Mouse (Mus musculus) liver, embryonic 11.5 days (tissue): Measurements from ENCODE around the gene Sh3pxd2b. TPM values are rescaled to one million over a fixed set of nuclear protein-coding genes. Genes with fewer than 3 reads are reported as not detected.

Experiments
- ATAC-seq: fragments of 200-750 bp; cut with Nextera tagmentation; replicated peaks from 2 replicates; pipeline ENCODE4 v1.8.0; 2017; ENCODE audit warnings: moderate number of reproducible peaks, mild to moderate bottlenecking, moderate TSS enrichment, moderate library complexity; ENCODE audit not compliant: low FRiP score
- DNase-seq: peaks from one replicate; pipeline ENCODE4 v3.0.0-alpha.2; 2017; ENCODE audit warnings: low spot score
- H3K27ac ChIP-seq: fragments of 300-500 bp; sonication (generic); 2 replicates; pipeline ENCODE4 v1.5.1; 2014; ENCODE audit warnings: mild to moderate bottlenecking, low read depth, low read length, control low read depth
- H3K27me3 ChIP-seq: fragments of 300-500 bp; sonication (generic); replicated peaks from 2 replicates; pipeline ENCODE4 v1.6.1; 2014; ENCODE audit warnings: low read length, mixed read lengths; ENCODE audit not compliant: control insufficient read depth, insufficient read depth
- H3K36me3 ChIP-seq: fragments of 300-500 bp; sonication (generic); 2 replicates; pipeline ENCODE4 v1.6.1; 2014; ENCODE audit warnings: mild to moderate bottlenecking, low read length, moderate library complexity, mixed read lengths; ENCODE audit not compliant: control insufficient read depth, insufficient read depth
- H3K4me1 ChIP-seq: fragments of 300-500 bp; sonication (generic); replicated peaks from 2 replicates; pipeline ENCODE4 v1.6.1; 2014; ENCODE audit warnings: low read length, mixed read lengths; ENCODE audit not compliant: control insufficient read depth, insufficient read depth
- H3K4me2 ChIP-seq: fragments of 300-500 bp; sonication (generic); 2 replicates; pipeline ENCODE4 v1.6.1; 2014; ENCODE audit warnings: mild to moderate bottlenecking, control low read depth, moderate library complexity
- H3K4me3 ChIP-seq: fragments of 300-500 bp; sonication (generic); 2 replicates; pipeline ENCODE4 v1.5.1; 2014; ENCODE audit warnings: low read depth, low read length, control low read depth
- H3K9ac ChIP-seq: fragments of 300-500 bp; sonication (generic); 2 replicates; pipeline ENCODE4 v1.6.1; 2014; ENCODE audit warnings: low read depth, low read length, control low read depth
- H3K9me3 ChIP-seq: fragments of 300-500 bp; sonication (generic); 2 replicates; pipeline ENCODE4 v1.6.1; 2016; ENCODE audit warnings: low read length, inconsistent platforms, mixed read lengths; ENCODE audit not compliant: control insufficient read depth
- WGBS: fragments of 180-500 bp; shearing (Covaris S2); extraction: QIAGEN DNeasy Blood & Tissue Kit; methylation state at CpG from one replicate; pipeline ENCODE4 v1.1.7; 2014; 5-methylcytosine and 5-hydroxymethylcytosine counted together
- polyA plus RNA-seq: library from polyadenylated mRNA; unstranded; fragments of >200 nt; fragmentation: Nextera tagmentation; extraction: Ambion mirVana; gene quantifications from 2 replicates; pipeline ENCODE4 v1.2.1, GENCODE M21; 2014

Gene Sh3pxd2b
- polyA plus RNA-seq, 1 experiment from 2014 or later, result 8.2 TPM

- DNase-seq (no peak), ATAC-seq (no peak)
- Histone ChIP-seq H3K36me3 (0 out of 2 replicates have a peak, but pooled peaks cover 2% of the 10 kb centered on the region), H3K27ac (no peak overlapping the region), H3K4me1 (no peaks in the 10 kb centered on the region), H3K9ac (no peak overlapping the region), H3K4me3 (no peak overlapping the region), H3K4me2 (no peak overlapping the region), H3K9me3 (no peaks in the 10 kb centered on the region), H3K27me3 (no peaks in the 10 kb centered on the region)
- 75% methylated on average over 2 of the region's 2 CpGs for WGBS
Measured at GRCm38 (mm10) chr11:32393095-32393494, 45.5 kb downstream of the Sh3pxd2b start.

- H3K9me3 ChIP-seq, result no peaks in the 10 kb centered on the region
- 78% methylated on average over 6 of the region's 6 CpGs for WGBS
- no peak overlapping the region for H3K4me3 ChIP-seq
- 0 out of 2 replicates have a peak, but pooled peaks cover 2% of the 10 kb centered on the region for H3K36me3 ChIP-seq
- H3K27ac ChIP-seq, result no peak overlapping the region
- DNase-seq, result no peak
- no peak overlapping the region for H3K4me2 ChIP-seq
- no peak overlapping the region for H3K9ac ChIP-seq
- H3K4me1 ChIP-seq, result no peaks in the 10 kb centered on the region
- no peak for ATAC-seq
- no peaks in the 10 kb centered on the region for H3K27me3 ChIP-seq
Measured at GRCm38 (mm10) chr11:32395791-32396190, 48.2 kb downstream of the Sh3pxd2b start.

- 75% methylated on average over 2 of the region's 2 CpGs for WGBS
- Histone ChIP-seq H3K27me3 (no peaks in the 10 kb centered on the region), H3K4me1 (no peaks in the 10 kb centered on the region), H3K36me3 (0 out of 2 replicates have a peak, but pooled peaks cover 4% of the 10 kb centered on the region), H3K9ac (no peak overlapping the region), H3K4me3 (no peak overlapping the region), H3K4me2 (no peak overlapping the region), H3K9me3 (no peaks in the 10 kb centered on the region), H3K27ac (no peak overlapping the region)
- ATAC-seq, result no peak
- no peak for DNase-seq
Measured at GRCm38 (mm10) chr11:32398446-32398845, 50.8 kb downstream of the Sh3pxd2b start.

GRCm38 (mm10) chr11:32399261-32399660 is 51.6 kb downstream of the Sh3pxd2b start:
- no peaks in the 10 kb centered on the region for H3K27me3 ChIP-seq
- H3K27ac ChIP-seq, result no peak overlapping the region
- 0 out of 2 replicates have a peak, but pooled peaks cover 2% of the 10 kb centered on the region for H3K36me3 ChIP-seq
- ATAC-seq (no peak), DNase-seq (no peak)
- no peak overlapping the region for H3K4me2 ChIP-seq
- H3K4me3 ChIP-seq, result no peak overlapping the region
- no peaks in the 10 kb centered on the region for H3K4me1 ChIP-seq
- WGBS, result 68% methylated on average over 2 of the region's 2 CpGs
- no peak overlapping the region for H3K9ac ChIP-seq
- H3K9me3 ChIP-seq, result no peaks in the 10 kb centered on the region

- DNase-seq (no peak), ATAC-seq (no peak)
- Histone ChIP-seq H3K36me3 (0 out of 2 replicates have a peak, but pooled peaks cover 2% of the 10 kb centered on the region), H3K27ac (no peak overlapping the region), H3K27me3 (no peaks in the 10 kb centered on the region), H3K4me2 (no peak overlapping the region), H3K9ac (no peak overlapping the region), H3K9me3 (no peaks in the 10 kb centered on the region), H3K4me1 (no peaks in the 10 kb centered on the region), H3K4me3 (no peak overlapping the region)
- 73% methylated on average over 7 of the region's 7 CpGs for WGBS
Measured at GRCm38 (mm10) chr11:32402712-32403111, 55.1 kb downstream of the Sh3pxd2b start.

- Histone ChIP-seq H3K27me3 (no peaks in the 10 kb centered on the region), H3K4me3 (no peak overlapping the region), H3K4me2 (no peak overlapping the region), H3K36me3 (0 out of 2 replicates have a peak, but pooled peaks cover 2% of the 10 kb centered on the region), H3K4me1 (no peaks in the 10 kb centered on the region), H3K27ac (no peak overlapping the region), H3K9me3 (no peaks in the 10 kb centered on the region), H3K9ac (no peak overlapping the region)
- WGBS, result 82% methylated on average over 3 of the region's 3 CpGs
- ATAC-seq (no peak), DNase-seq (no peak)
Measured at GRCm38 (mm10) chr11:32404708-32405107, 57.1 kb downstream of the Sh3pxd2b start.

GRCm38 (mm10) chr11:32407863-32408262 is 60.2 kb downstream of the Sh3pxd2b start:
- H3K36me3 ChIP-seq, result no peaks in the 10 kb centered on the region

GRCm38 (mm10) chr11:32409052-32409451 is 61.4 kb downstream of the Sh3pxd2b start:
- Histone ChIP-seq H3K9me3 (no peaks in the 10 kb centered on the region), H3K4me3 (no peak overlapping the region), H3K9ac (no peak overlapping the region), H3K27me3 (no peaks in the 10 kb centered on the region), H3K4me1 (no peaks in the 10 kb centered on the region), H3K36me3 (peaks cover 2% of the 10 kb centered on the region; the same call in 1 of the 2 replicates), H3K4me2 (no peak overlapping the region), H3K27ac (no peak overlapping the region)
- DNase-seq, result no peak
- ATAC-seq, result no peak

More at GRCm38 (mm10) chr11:32407863-32408262, 60.2 kb downstream of the Sh3pxd2b start:
- Histone ChIP-seq H3K4me3 (no peak overlapping the region), H3K27ac (no peak overlapping the region), H3K4me2 (no peak overlapping the region), H3K4me1 (no peaks in the 10 kb centered on the region), H3K9ac (no peak overlapping the region), H3K27me3 (no peaks in the 10 kb centered on the region), H3K9me3 (no peaks in the 10 kb centered on the region)
- ATAC-seq (no peak), DNase-seq (no peak)
- WGBS, result 61% methylated on average over 3 of the region's 3 CpGs

GRCm38 (mm10) chr11:32409823-32410562 is 62.4 kb downstream of the Sh3pxd2b start:
- DNase-seq, result no peak
- no peak for ATAC-seq
- no peaks in the 10 kb centered on the region for H3K4me1 ChIP-seq
- no peaks in the 10 kb centered on the region for H3K9me3 ChIP-seq
- H3K27me3 ChIP-seq, result no peaks in the 10 kb centered on the region
- no peak overlapping the region for H3K9ac ChIP-seq
- H3K4me3 ChIP-seq, result no peak overlapping the region
- H3K36me3 ChIP-seq, result peaks cover 2% of the 10 kb centered on the region; the same call in 1 of the 2 replicates
- H3K4me2 ChIP-seq, result no peak overlapping the region
- 82% methylated on average over 11 of the region's 11 CpGs for WGBS
- no peak overlapping the region for H3K27ac ChIP-seq
